Mouse (Mus musculus) forebrain, embryonic 11.5 days (tissue): Measurements from ENCODE around the gene Timm8b. TPM values are rescaled to one million over a fixed set of nuclear protein-coding genes. Genes with fewer than 3 reads are reported as not detected.
A peak's percentile ranks its signal among the peaks of the same experiment; 100 is the strongest.

Experiments used
- ATAC-seq: fragments of 200-750 bp; cut with Nextera tagmentation; replicated peaks from 2 replicates; pipeline ENCODE4 v1.8.0; 2017; ENCODE audit warnings: moderate TSS enrichment; ENCODE audit not compliant: low FRiP score
- DNase-seq: peaks from one replicate; pipeline ENCODE4 v3.0.0-alpha.2; 2017; ENCODE audit warnings: low spot score
- H3K27ac ChIP-seq: fragments of 300-500 bp; sonication (generic); 2 replicates; pipeline ENCODE4 v1.5.1; 2014; ENCODE audit warnings: low read depth, low read length
- H3K27me3 ChIP-seq: fragments of 300-500 bp; sonication (generic); 2 replicates; pipeline ENCODE4 v1.6.1; 2014; ENCODE audit warnings: mild to moderate bottlenecking, low read length, mixed read lengths; ENCODE audit not compliant: control insufficient read depth, insufficient read depth
- H3K36me3 ChIP-seq: fragments of 300-500 bp; sonication (generic); 2 replicates; pipeline ENCODE4 v1.6.1; 2014; ENCODE audit warnings: mild to moderate bottlenecking, low read length, moderate library complexity, mixed read lengths; ENCODE audit not compliant: control insufficient read depth, insufficient read depth
- H3K4me1 ChIP-seq: fragments of 300-500 bp; sonication (generic); replicated peaks from 2 replicates; pipeline ENCODE4 v1.6.1; 2014; ENCODE audit warnings: low read length, mixed read lengths; ENCODE audit not compliant: control insufficient read depth, insufficient read depth
- H3K4me2 ChIP-seq: fragments of 300-500 bp; sonication (generic); 2 replicates; pipeline ENCODE4 v1.6.1; 2014; ENCODE audit warnings: low read depth, mild to moderate bottlenecking, low read length, moderate library complexity, mixed read lengths; ENCODE audit not compliant: severe bottlenecking
- H3K4me3 ChIP-seq: fragments of 300-500 bp; sonication (generic); 2 replicates; pipeline ENCODE4 v1.5.1; 2014; ENCODE audit warnings: low read depth, low read length
- H3K9ac ChIP-seq: fragments of 300-500 bp; sonication (generic); 2 replicates; pipeline ENCODE4 v1.6.1; 2014; ENCODE audit warnings: low read length
- H3K9me3 ChIP-seq: fragments of 300-500 bp; sonication (generic); 2 replicates; pipeline ENCODE4 v1.6.1; 2016; ENCODE audit warnings: low read length, mixed read lengths; ENCODE audit not compliant: control insufficient read depth
- whole genome bisulfite sequencing: fragments of 180-500 bp; shearing (Covaris S2); extraction: QIAGEN DNeasy Blood & Tissue Kit; methylation state at CpG from one replicate; pipeline ENCODE4 v1.1.7; 2014; 5-methylcytosine and 5-hydroxymethylcytosine counted together
- polyA plus RNA-seq: library from polyadenylated mRNA; unstranded; fragments of >200 nt; fragmentation: Nextera tagmentation; extraction: Ambion mirVana; gene quantifications from 2 replicates; pipeline ENCODE4 v1.2.1, GENCODE M21; 2014

Gene Timm8b
- polyA plus RNA-seq, 1 experiment from 2014 or later: 323 TPM

- no peaks in the 10 kb centered on the region for H3K9me3 ChIP-seq
- no peaks in the 10 kb centered on the region for H3K27me3 ChIP-seq
- ATAC-seq (no peak), DNase-seq (no peak)
- no peak overlapping the region for H3K9ac ChIP-seq
- no peak overlapping the region for H3K4me3 ChIP-seq
- no peak overlapping the region for H3K4me2 ChIP-seq
- no peak overlapping the region for H3K27ac ChIP-seq
- peaks cover 11% of the 10 kb centered on the region; the same call in 1 of the 2 replicates for H3K36me3 ChIP-seq
- H3K4me1 ChIP-seq: no peaks in the 10 kb centered on the region
- 84% methylated on average over 12 of the region's 12 CpGs for WGBS
Measured at GRCm38 (mm10) chr9:50594794-50595417, 8.8 kb upstream of the Timm8b start.

- no peaks in the 10 kb centered on the region for H3K9me3 ChIP-seq
- H3K27ac ChIP-seq: no peak overlapping the region
- ATAC-seq (no peak), DNase-seq (no peak)
- H3K36me3 ChIP-seq: peaks cover 11% of the 10 kb centered on the region; the same call in 1 of the 2 replicates
- no peak overlapping the region for H3K4me2 ChIP-seq
- H3K4me1 ChIP-seq: no peaks in the 10 kb centered on the region; the same call in 1 of the 2 replicates
- H3K4me3 ChIP-seq: no peak overlapping the region
- H3K9ac ChIP-seq: no peak overlapping the region
- H3K27me3 ChIP-seq: no peaks in the 10 kb centered on the region
- 95% methylated on average over 8 of the region's 8 CpGs for WGBS
Measured at GRCm38 (mm10) chr9:50596973-50597372, 6.7 kb upstream of the Timm8b start.

GRCm38 (mm10) chr9:50601536-50601935 is 2.2 kb upstream of the Timm8b start:
- H3K27ac ChIP-seq: no peak overlapping the region
- no peak overlapping the region for H3K9ac ChIP-seq
- ATAC-seq: no peak
- H3K27me3 ChIP-seq: no peaks in the 10 kb centered on the region
- no peak overlapping the region for H3K4me2 ChIP-seq
- DNase-seq: no peak
- H3K9me3 ChIP-seq: no peaks in the 10 kb centered on the region
- peaks cover 8% of the 10 kb centered on the region; the same call in 1 of the 2 replicates for H3K4me1 ChIP-seq
- H3K36me3 ChIP-seq: peaks cover 8% of the 10 kb centered on the region; the same call in 1 of the 2 replicates
- H3K4me3 ChIP-seq: no peak overlapping the region
- 93% methylated on average over 6 of the region's 6 CpGs for WGBS

- Histone ChIP-seq H3K4me3 (peak overlapping the region; percentile 85), H3K4me1 (peaks cover 8% of the 10 kb centered on the region; the same call in 1 of the 2 replicates), H3K9ac (no peak overlapping the region), H3K27me3 (no peaks in the 10 kb centered on the region), H3K9me3 (no peaks in the 10 kb centered on the region), H3K27ac (no peak overlapping the region), H3K4me2 (peak overlapping the region; percentile 93), H3K36me3 (peaks cover 7% of the 10 kb centered on the region; the same call in 1 of the 2 replicates)
- WGBS: 92% methylated on average over 7 of the region's 7 CpGs
- DNase-seq: no peak
- no peak for ATAC-seq
Measured at GRCm38 (mm10) chr9:50602055-50602845, 1.5 kb upstream of the Timm8b start.

GRCm38 (mm10) chr9:50603998-50604324 is 251 bp downstream of the Timm8b start:
- under 1% methylated on average over 24 of the region's 24 CpGs for WGBS
- DNase-seq: no peak
- Histone ChIP-seq H3K36me3 (no peaks in the 10 kb centered on the region; the same call in 1 of the 2 replicates), H3K27ac (peak overlapping the region; percentile 75), H3K4me2 (peak overlapping the region; percentile 73), H3K27me3 (no peaks in the 10 kb centered on the region), H3K4me3 (peak overlapping the region; percentile 85), H3K9ac (peak overlapping the region; percentile 84), H3K9me3 (no peaks in the 10 kb centered on the region), H3K4me1 (peaks cover 8% of the 10 kb centered on the region; the same call in 1 of the 2 replicates)
- peak; percentile 92 for ATAC-seq

GRCm38 (mm10) chr9:50604338-50604737 is 628 bp downstream of the Timm8b start:
- H3K4me2 ChIP-seq: peak overlapping the region; percentile 73
- WGBS: 6% methylated on average over 6 of the region's 6 CpGs
- DNase-seq (no peak), ATAC-seq (no peak)
- peak overlapping the region; percentile 84 for H3K9ac ChIP-seq
- peaks cover 8% of the 10 kb centered on the region; the same call in 1 of the 2 replicates for H3K4me1 ChIP-seq
- peak overlapping the region; percentile 85 for H3K4me3 ChIP-seq
- H3K27me3 ChIP-seq: no peaks in the 10 kb centered on the region
- H3K27ac ChIP-seq: peak overlapping the region; percentile 75; the same call in 1 of the 2 replicates
- no peaks in the 10 kb centered on the region for H3K9me3 ChIP-seq
- no peaks in the 10 kb centered on the region; the same call in 1 of the 2 replicates for H3K36me3 ChIP-seq

GRCm38 (mm10) chr9:50612115-50612514 is 8.4 kb downstream of the Timm8b start:
- Histone ChIP-seq H3K4me3 (no peak overlapping the region), H3K4me1 (no peaks in the 10 kb centered on the region; the same call in 1 of the 2 replicates), H3K27me3 (no peaks in the 10 kb centered on the region), H3K36me3 (peaks cover 7% of the 10 kb centered on the region; the same call in 1 of the 2 replicates), H3K27ac (no peak overlapping the region), H3K9me3 (no peaks in the 10 kb centered on the region), H3K4me2 (no peak overlapping the region), H3K9ac (no peak overlapping the region)
- no peak for DNase-seq
- ATAC-seq: no peak
- WGBS: 90% methylated on average over 4 of the region's 4 CpGs

- Histone ChIP-seq H3K4me2 (peak overlapping the region; percentile 77), H3K27ac (0 out of 2 replicates have a peak overlapping the region, but pooled peaks have one; percentile 85), H3K4me3 (peak overlapping the region; percentile 97), H3K36me3 (peaks cover 7% of the 10 kb centered on the region; the same call in 1 of the 2 replicates), H3K4me1 (no peaks in the 10 kb centered on the region; the same call in 1 of the 2 replicates), H3K9me3 (no peaks in the 10 kb centered on the region), H3K27me3 (no peaks in the 10 kb centered on the region), H3K9ac (peak overlapping the region; percentile 95)
- DNase-seq: no peak
- WGBS: 43% methylated on average over 11 of the region's 11 CpGs
- ATAC-seq: no peak
Measured at GRCm38 (mm10) chr9:50616161-50616560, 12.5 kb downstream of the Timm8b start.
